Mouse (Mus musculus) CH12.LX (cell line): ENCODE measurements around the gene Gm9758.
"Not testable (repeated sequence)": the region's sequence is repeated elsewhere in the genome, so short reads cannot be mapped to it uniquely, and the experiment has no call there.

Source experiments
- CHD2 ChIP-seq: IDR thresholded peaks from 2 replicates; pipeline ENCODE4 v1.6.1; 2011; ENCODE audit warnings: low read length, improper control_type of control experiment
- CTCF ChIP-seq, 2 experiments: IDR thresholded peaks in 1 of 2; conservative IDR thresholded peaks in 1 of 2; 2 replicates each; pipeline ENCODE4 v1.5.1; 2011 to 2012; ENCODE audit warnings: low read depth in 2 of 2, low read length in 2 of 2, improper control_type of control experiment in 1 of 2, inconsistent platforms in 1 of 2, mild to moderate bottlenecking in 1 of 2, moderate library complexity in 1 of 2
- EP300 ChIP-seq: IDR thresholded peaks from 2 replicates; pipeline ENCODE4 v1.6.1; 2011; ENCODE audit warnings: low read length, improper control_type of control experiment
- JUND ChIP-seq: conservative IDR thresholded peaks from 2 replicates; pipeline ENCODE4 v1.6.1; 2011; ENCODE audit warnings: low read depth, low read length, improper control_type of control experiment
- MAX ChIP-seq: IDR thresholded peaks from 2 replicates; pipeline ENCODE4 v1.6.1; 2011; ENCODE audit warnings: low read length, improper control_type of control experiment
- NELFE ChIP-seq: IDR thresholded peaks from 2 replicates; pipeline ENCODE4 v1.6.1; 2011; ENCODE audit warnings: low read depth, low read length, improper control_type of control experiment
- NRF1 ChIP-seq: IDR thresholded peaks from 2 replicates; pipeline ENCODE4 v1.6.1; 2014; ENCODE audit warnings: low read depth, mild to moderate bottlenecking, inconsistent platforms, low read length, improper control_type of control experiment, moderate library complexity
- POLR2A ChIP-seq: IDR thresholded peaks from 2 replicates; pipeline ENCODE4 v1.6.1; 2011; ENCODE audit warnings: low read depth, mild to moderate bottlenecking, improper control_type of control experiment, low read length
- POLR2AphosphoS2 ChIP-seq: IDR thresholded peaks from 2 replicates; pipeline ENCODE4 v1.6.1; 2011; ENCODE audit warnings: low read depth, low read length, improper control_type of control experiment
- RAD21 ChIP-seq: IDR thresholded peaks from 2 replicates; pipeline ENCODE4 v1.6.1; 2011; ENCODE audit warnings: low read depth, mild to moderate bottlenecking, low read length, improper control_type of control experiment, moderate library complexity
- RCOR1 ChIP-seq: conservative IDR thresholded peaks from 2 replicates; pipeline ENCODE4 v1.6.1; 2012; ENCODE audit warnings: low read depth, mild to moderate bottlenecking, inconsistent platforms, low read length, improper control_type of control experiment
- UBTF ChIP-seq: IDR thresholded peaks from 2 replicates; pipeline ENCODE4 v1.6.1; 2012; ENCODE audit warnings: low read depth, mild to moderate bottlenecking, inconsistent platforms, low read length, improper control_type of control experiment, moderate library complexity

- not testable (repeated sequence) for TF ChIP-seq CTCF (conservative IDR thresholded peaks at IDR 0.05 in 1 of 2, IDR thresholded peaks at IDR 0.05 in 1 of 2; ENCODE audit: low read depth in 2 of 2, low read length in 2 of 2); POLR2AphosphoS2; CHD2; JUND; NRF1; RAD21; EP300; MAX; UBTF; POLR2A; NELFE; RCOR1
Measured at GRCm38 (mm10) chr5:14933721-14934120, 19.0 kb upstream of the Gm9758 start.
